Mouse (Mus musculus) forebrain, embryonic 16.5 days (tissue): Measurements from ENCODE around the gene Myh7b. TPM values are rescaled to one million over a fixed set of nuclear protein-coding genes. Genes with fewer than 3 reads are reported as not detected.

ENCODE experiments used
- ATAC-seq: fragments of 200-750 bp; cut with Nextera tagmentation; 2 replicates; pipeline ENCODE4 v1.8.0; 2017; ENCODE audit warnings: mild to moderate bottlenecking, moderate library complexity
- H3K27ac ChIP-seq: fragments of 300-500 bp; sonication (generic); 2 replicates; pipeline ENCODE4 v1.5.1; 2014; ENCODE audit warnings: low read length, control low read depth
- H3K27me3 ChIP-seq: fragments of 300-500 bp; sonication (generic); replicated peaks from 2 replicates; pipeline ENCODE4 v1.6.1; 2014; ENCODE audit warnings: low read length; ENCODE audit not compliant: control insufficient read depth, insufficient read depth
- H3K36me3 ChIP-seq: fragments of 300-500 bp; sonication (generic); 2 replicates; pipeline ENCODE4 v1.6.1; 2014; ENCODE audit not compliant: control insufficient read depth, insufficient read depth
- H3K4me1 ChIP-seq: fragments of 300-500 bp; sonication (generic); replicated peaks from 2 replicates; pipeline ENCODE4 v1.6.1; 2014; ENCODE audit warnings: low read length; ENCODE audit not compliant: control insufficient read depth, insufficient read depth
- H3K4me2 ChIP-seq: fragments of 300-500 bp; sonication (generic); 2 replicates; pipeline ENCODE4 v1.6.1; 2014; ENCODE audit warnings: mild to moderate bottlenecking, low read length, control low read depth
- H3K4me3 ChIP-seq: fragments of 300-500 bp; sonication (generic); replicated peaks from 2 replicates; pipeline ENCODE4 v1.5.1; 2014; ENCODE audit warnings: mild to moderate bottlenecking, low read length, control low read depth
- H3K9ac ChIP-seq: fragments of 300-500 bp; sonication (generic); replicated peaks from 2 replicates; pipeline ENCODE4 v1.6.1; 2014; ENCODE audit warnings: low read depth, low read length, control low read depth
- H3K9me3 ChIP-seq: fragments of 300-500 bp; sonication (generic); 2 replicates; pipeline ENCODE4 v1.6.1; 2016; ENCODE audit warnings: low read length; ENCODE audit not compliant: control insufficient read depth
- WGBS: fragments of 180-500 bp; shearing (Covaris S2); extraction: QIAGEN DNeasy Blood & Tissue Kit; methylation state at CpG from one replicate; pipeline ENCODE4 v1.1.7; 2014; 5-methylcytosine and 5-hydroxymethylcytosine counted together
- polyA plus RNA-seq: library from polyadenylated mRNA; unstranded; fragments of >200 nt; fragmentation: Nextera tagmentation; extraction: Ambion mirVana; gene quantifications from 2 replicates; pipeline ENCODE4 v1.2.1, GENCODE M21; 2015

The Myh7b gene
- polyA plus RNA-seq, 1 experiment from 2014 or later = 0.62 TPM

DNA sequence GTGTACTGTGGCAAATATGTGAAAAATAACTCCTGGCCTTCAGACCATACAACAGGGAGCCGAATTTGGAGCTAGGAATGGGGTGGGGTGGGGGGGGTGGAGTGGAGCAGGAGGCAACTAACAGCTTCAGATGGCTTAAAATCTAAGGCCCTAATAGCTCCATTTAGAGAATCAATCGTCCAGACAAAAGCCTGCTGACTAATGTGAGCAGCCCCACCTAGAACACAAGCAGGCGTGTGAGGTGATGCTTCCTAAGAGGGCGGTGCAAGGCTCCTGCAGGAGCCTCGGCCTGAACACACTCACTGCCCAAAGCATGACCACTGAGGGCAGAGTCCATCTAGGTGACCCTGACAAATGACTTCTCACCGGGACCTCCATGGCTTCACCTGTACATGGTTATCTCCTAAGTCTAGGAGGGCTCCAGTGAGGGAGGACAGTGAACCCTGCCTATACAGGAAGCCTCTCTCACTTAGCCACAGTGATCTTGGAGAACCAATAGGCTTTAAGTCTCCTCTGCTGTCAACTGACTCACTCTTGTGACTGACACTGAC lies 53.0 kb downstream of the Myh7b start:
- no peak for ATAC-seq
- Histone ChIP-seq H3K27me3 (no peaks in the 10 kb centered on the region), H3K27ac (no peak overlapping the region), H3K9me3 (no peaks in the 10 kb centered on the region), H3K4me1 (no peaks in the 10 kb centered on the region), H3K4me3 (no peak overlapping the region), H3K9ac (no peak overlapping the region), H3K36me3 (peaks cover 25% of the 10 kb centered on the region), H3K4me2 (no peak overlapping the region)
- 81% methylated on average over 6 of the region's 6 CpGs for WGBS

DNA sequence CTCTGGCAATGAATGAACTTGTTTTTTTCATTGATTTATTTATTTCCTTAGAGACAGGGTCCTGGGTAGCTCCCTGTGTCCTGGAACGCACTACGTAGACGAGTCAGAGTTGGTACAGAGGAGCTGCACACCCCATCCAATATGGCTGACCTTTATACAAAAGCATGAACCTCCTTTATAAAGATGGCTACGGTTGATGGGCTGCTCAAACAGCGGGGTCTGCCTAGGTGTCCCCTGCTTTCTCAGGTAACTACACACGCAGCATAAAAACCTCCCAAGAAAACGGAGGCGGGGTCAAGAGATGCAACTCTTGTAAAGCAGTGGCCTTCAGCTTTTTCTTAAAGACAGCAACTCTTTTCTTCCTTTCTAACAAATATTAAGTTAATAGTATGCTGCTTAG lies 56.9 kb downstream of the Myh7b start:
- H3K36me3 ChIP-seq = peaks cover 17% of the 10 kb centered on the region
- no peak overlapping the region for H3K4me3 ChIP-seq
- no peaks in the 10 kb centered on the region for H3K27me3 ChIP-seq
- no peak overlapping the region for H3K9ac ChIP-seq
- no peak for ATAC-seq
- H3K27ac ChIP-seq = no peak overlapping the region
- no peak overlapping the region for H3K4me2 ChIP-seq
- H3K4me1 ChIP-seq = no peaks in the 10 kb centered on the region
- 94% methylated on average over 8 of the region's 8 CpGs for WGBS
- no peaks in the 10 kb centered on the region for H3K9me3 ChIP-seq

DNA sequence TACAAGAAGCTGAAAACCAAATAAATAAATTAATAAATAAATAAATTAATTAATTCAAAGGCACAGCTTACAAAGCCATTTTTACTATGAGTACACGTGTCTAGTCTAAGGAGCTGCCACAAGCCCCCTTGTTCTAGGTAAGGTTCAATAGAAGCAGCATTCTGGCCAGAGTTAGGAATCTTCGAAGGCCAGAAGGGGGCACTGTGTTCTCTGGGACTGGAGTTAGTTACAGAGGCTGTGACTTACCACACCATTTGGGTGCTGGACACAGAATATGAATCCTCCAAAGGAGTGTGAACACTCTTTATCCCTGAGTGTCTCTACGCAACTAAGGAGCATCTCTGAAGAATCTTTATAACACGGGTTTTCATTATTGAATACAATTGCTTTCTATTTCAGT lies 57.4 kb downstream of the Myh7b start:
- WGBS = 77% methylated on average over 4 of the region's 4 CpGs
- peaks cover 17% of the 10 kb centered on the region for H3K36me3 ChIP-seq
- H3K9ac ChIP-seq = no peak overlapping the region
- H3K4me2 ChIP-seq = no peak overlapping the region
- H3K27me3 ChIP-seq = no peaks in the 10 kb centered on the region
- H3K9me3 ChIP-seq = no peaks in the 10 kb centered on the region
- H3K27ac ChIP-seq = no peak overlapping the region
- ATAC-seq = no peak
- H3K4me1 ChIP-seq = no peaks in the 10 kb centered on the region
- no peak overlapping the region for H3K4me3 ChIP-seq

DNA sequence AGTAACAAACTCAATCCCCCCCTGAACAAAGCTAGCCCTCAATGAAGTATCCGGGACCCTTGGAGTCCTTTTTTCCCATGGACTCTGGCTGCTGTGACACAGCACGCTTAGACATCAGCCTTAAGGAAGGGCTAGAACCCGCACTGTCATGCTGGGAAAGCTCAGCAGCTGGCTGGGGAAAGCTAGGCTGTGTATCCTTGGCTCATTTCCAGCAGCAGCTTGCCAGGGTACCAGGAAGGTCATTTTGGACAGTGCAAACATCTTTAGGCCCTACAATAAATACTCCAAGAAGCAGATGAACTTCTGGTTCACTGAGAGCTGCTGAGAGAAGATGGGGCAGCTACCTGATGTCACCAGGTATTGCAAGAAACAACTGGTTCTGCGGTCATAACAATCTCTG lies 60.2 kb downstream of the Myh7b start:
- Histone ChIP-seq H3K4me2 (no peak overlapping the region), H3K27me3 (no peaks in the 10 kb centered on the region), H3K4me3 (no peak overlapping the region), H3K9ac (no peak overlapping the region), H3K27ac (no peak overlapping the region), H3K4me1 (peaks cover 2% of the 10 kb centered on the region; the same call in 1 of the 2 replicates), H3K9me3 (no peaks in the 10 kb centered on the region), H3K36me3 (peaks cover 9% of the 10 kb centered on the region)
- no peak for ATAC-seq
- WGBS = 83% methylated on average over 4 of the region's 4 CpGs

DNA sequence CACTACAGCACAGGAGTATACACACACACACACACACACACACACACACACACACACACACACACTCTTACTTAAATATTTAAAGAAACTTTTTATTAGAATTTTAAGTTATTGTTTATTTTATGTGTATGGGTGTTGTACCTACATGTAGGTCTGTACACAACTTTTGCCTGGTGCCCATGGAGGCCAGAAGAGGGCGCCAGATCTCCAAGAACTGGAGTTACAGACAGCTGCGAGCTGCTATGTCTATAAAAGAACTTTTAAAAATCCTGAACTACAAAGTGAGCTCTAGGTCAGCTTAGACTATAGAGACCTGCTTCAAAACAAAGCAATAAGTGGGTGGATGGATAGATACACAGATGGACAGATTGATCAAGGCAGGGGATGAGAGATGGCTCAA lies 62.5 kb downstream of the Myh7b start:
- Histone ChIP-seq H3K36me3 (peaks cover 4% of the 10 kb centered on the region; the same call in 1 of the 2 replicates), H3K27ac (no peak overlapping the region), H3K4me2 (no peak overlapping the region), H3K27me3 (no peaks in the 10 kb centered on the region), H3K9me3 (no peaks in the 10 kb centered on the region), H3K4me3 (no peak overlapping the region), H3K9ac (no peak overlapping the region), H3K4me1 (peaks cover 2% of the 10 kb centered on the region; the same call in 1 of the 2 replicates)
- 23% methylated on average over 2 of the region's 2 CpGs for WGBS
- no peak for ATAC-seq

DNA sequence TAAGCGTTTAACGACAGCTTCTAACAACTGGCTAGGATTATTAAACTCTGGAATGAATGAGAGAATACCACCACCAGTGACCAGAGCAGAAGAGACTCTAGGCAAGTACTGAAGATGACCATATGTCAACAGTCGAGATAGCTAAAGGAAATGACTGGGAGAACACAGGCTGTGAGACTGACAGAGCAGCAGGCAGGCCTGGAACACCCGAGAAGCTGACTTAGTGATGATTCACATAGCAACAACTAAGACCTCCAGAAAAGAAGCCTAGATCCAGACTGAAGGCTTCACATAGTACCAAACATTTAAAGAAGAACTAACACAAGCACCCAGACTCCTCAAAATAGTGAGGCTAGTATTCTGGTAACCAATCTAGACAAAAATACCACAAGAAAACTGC lies 64.1 kb downstream of the Myh7b start:
- H3K4me2 ChIP-seq = no peak overlapping the region
- H3K4me1 ChIP-seq = peaks cover 2% of the 10 kb centered on the region; the same call in 1 of the 2 replicates
- no peaks in the 10 kb centered on the region for H3K27me3 ChIP-seq
- 84% methylated on average over 4 of the region's 4 CpGs for WGBS
- peaks cover 4% of the 10 kb centered on the region; the same call in 1 of the 2 replicates for H3K36me3 ChIP-seq
- no peak overlapping the region for H3K27ac ChIP-seq
- no peak overlapping the region for H3K4me3 ChIP-seq
- no peak for ATAC-seq
- no peaks in the 10 kb centered on the region for H3K9me3 ChIP-seq
- H3K9ac ChIP-seq = no peak overlapping the region

DNA sequence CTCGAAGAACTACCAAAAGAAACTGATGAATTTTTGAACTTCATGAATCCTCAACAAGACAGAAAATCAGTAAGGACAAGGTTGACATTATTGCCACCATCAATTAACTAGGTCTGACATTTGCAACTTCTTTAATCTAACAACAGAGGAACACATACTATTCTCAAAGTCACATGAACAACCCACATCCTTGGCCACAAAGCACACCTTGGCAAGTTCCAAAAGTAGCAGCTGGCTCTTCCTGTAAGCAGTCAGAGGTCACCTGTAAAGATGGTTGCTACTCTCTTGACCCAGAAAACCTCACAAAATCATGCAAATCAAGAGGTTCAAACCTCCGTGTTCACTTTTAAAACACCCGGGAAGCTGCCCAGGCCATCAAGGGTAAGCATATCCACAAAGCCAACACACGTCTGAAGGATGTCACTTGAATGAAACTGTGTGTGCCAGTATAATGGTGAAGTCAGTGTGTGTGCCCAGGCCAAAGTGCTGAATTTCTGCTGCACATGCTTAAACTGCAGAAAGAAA lies 68.6 kb downstream of the Myh7b start:
- Histone ChIP-seq H3K27ac (no peak overlapping the region), H3K4me3 (no peak overlapping the region), H3K9me3 (no peaks in the 10 kb centered on the region), H3K4me1 (peaks cover 2% of the 10 kb centered on the region; the same call in 1 of the 2 replicates), H3K27me3 (no peaks in the 10 kb centered on the region), H3K4me2 (no peak overlapping the region), H3K36me3 (no peaks in the 10 kb centered on the region), H3K9ac (no peak overlapping the region)
- WGBS = 90% methylated on average over 4 of the region's 4 CpGs
- ATAC-seq = no peak

DNA sequence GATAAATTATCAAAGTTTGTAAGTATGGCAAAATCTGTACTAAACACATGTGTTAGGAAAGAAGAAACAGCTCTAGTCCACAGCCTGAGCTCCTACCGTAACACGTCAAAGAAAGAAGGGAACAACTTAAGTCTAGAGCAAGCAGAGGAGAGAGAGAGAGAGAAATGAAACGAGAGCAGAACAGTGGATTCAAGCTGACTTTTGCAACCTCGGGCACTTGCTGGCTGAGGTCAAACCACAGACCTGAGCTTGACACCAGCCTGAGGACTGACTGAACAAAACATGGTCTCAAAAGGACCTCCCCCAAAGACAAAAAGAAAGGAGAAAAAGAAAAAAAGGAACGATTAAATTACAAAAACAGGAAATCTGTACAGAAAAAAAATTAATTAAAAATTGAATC lies 69.6 kb downstream of the Myh7b start:
- H3K36me3 ChIP-seq = no peaks in the 10 kb centered on the region
- no peak overlapping the region for H3K4me2 ChIP-seq
- no peaks in the 10 kb centered on the region for H3K4me1 ChIP-seq
- ATAC-seq = no peak
- H3K9ac ChIP-seq = no peak overlapping the region
- H3K9me3 ChIP-seq = no peaks in the 10 kb centered on the region
- no peak overlapping the region for H3K27ac ChIP-seq
- no peak overlapping the region for H3K4me3 ChIP-seq
- no peaks in the 10 kb centered on the region for H3K27me3 ChIP-seq
- WGBS = 73% methylated on average over 5 of the region's 5 CpGs

DNA sequence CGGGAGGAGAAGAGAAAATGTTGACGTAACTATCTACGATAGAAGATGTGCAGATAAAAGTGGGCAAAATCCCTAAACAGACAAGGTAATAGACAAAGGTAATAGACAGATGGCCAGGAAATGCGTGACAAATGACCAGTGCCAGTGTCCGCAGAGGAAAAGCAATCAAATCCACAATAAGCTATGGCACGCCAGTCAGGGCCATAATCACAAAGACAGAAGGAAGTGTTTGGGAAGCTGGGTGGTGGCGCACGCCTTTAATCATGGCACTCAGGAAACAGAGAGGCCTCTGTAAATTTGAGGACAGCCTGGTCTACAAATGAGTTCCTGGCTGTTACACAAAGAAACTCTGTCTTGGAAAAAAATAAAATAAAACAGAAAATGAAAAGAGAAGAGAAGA lies 70.2 kb downstream of the Myh7b start:
- H3K9ac ChIP-seq = no peak overlapping the region
- WGBS = 82% methylated on average over 8 of the region's 8 CpGs
- no peaks in the 10 kb centered on the region for H3K36me3 ChIP-seq
- no peak for ATAC-seq
- H3K4me3 ChIP-seq = no peak overlapping the region
- H3K9me3 ChIP-seq = no peaks in the 10 kb centered on the region
- no peak overlapping the region for H3K27ac ChIP-seq
- no peaks in the 10 kb centered on the region for H3K27me3 ChIP-seq
- no peaks in the 10 kb centered on the region for H3K4me1 ChIP-seq
- no peak overlapping the region for H3K4me2 ChIP-seq

DNA sequence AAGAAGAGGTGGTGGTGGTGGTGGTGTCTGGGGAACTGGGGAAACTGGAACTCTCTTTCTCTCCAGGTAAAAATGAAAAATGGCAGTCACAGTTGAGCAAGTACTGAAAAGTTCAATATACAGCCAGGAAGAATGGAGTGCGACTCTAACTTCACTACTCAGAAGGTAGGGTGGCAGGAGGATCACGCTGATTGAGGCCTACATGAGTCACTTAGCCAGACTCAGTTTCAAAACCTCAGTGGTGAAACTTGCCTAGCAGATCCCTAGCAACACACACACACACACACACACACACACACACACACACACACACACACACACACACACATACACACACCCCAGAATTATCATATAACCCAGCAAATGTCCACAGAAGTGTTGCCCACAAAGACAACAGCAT lies 70.9 kb downstream of the Myh7b start:
- H3K9ac ChIP-seq = no peak overlapping the region
- H3K27me3 ChIP-seq = no peaks in the 10 kb centered on the region
- H3K36me3 ChIP-seq = no peaks in the 10 kb centered on the region
- H3K9me3 ChIP-seq = no peaks in the 10 kb centered on the region
- H3K4me2 ChIP-seq = no peak overlapping the region
- H3K4me1 ChIP-seq = no peaks in the 10 kb centered on the region
- 97% methylated on average over 2 of the region's 2 CpGs for WGBS
- no peak overlapping the region for H3K27ac ChIP-seq
- no peak for ATAC-seq
- H3K4me3 ChIP-seq = no peak overlapping the region
